Mouse (Mus musculus): ENCODE measurements at regions not wholly inside any gene's neighbourhood (a gene's known extent, or its start where the extent isn't known, plus 50 kb on each side); places are given as distances from the start of the nearest gene placed in this dataset.
A peak's percentile ranks its signal among the peaks of the same experiment; 100 is the strongest.

DNA sequence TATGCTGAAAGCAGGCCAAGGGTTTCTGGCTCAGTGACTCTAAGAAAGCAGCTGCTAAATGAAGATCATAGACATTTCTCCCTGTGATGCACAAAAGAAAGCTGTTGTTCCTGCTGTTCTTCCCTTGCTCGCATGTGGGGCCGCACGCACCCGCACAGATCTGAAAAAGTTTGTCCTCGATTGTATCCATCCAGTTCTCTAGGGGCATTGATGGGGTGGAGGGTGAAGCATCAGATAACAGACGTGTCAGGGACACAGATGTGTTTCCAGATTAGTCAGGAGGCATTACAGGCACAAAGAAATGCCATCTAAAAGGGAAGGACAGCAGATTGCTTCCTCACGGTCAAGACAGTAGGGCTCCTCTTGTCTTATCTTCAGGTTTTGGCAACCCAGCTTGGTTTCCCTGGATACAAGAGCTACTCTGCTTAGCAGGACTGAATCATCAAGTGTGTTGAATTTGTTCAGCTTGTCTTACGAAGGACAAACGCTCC lies 2001.3 kb downstream of the Pcdh9 start:
- peak in 1 of 2 experiments; percentile 7 for DNase-seq

DNA sequence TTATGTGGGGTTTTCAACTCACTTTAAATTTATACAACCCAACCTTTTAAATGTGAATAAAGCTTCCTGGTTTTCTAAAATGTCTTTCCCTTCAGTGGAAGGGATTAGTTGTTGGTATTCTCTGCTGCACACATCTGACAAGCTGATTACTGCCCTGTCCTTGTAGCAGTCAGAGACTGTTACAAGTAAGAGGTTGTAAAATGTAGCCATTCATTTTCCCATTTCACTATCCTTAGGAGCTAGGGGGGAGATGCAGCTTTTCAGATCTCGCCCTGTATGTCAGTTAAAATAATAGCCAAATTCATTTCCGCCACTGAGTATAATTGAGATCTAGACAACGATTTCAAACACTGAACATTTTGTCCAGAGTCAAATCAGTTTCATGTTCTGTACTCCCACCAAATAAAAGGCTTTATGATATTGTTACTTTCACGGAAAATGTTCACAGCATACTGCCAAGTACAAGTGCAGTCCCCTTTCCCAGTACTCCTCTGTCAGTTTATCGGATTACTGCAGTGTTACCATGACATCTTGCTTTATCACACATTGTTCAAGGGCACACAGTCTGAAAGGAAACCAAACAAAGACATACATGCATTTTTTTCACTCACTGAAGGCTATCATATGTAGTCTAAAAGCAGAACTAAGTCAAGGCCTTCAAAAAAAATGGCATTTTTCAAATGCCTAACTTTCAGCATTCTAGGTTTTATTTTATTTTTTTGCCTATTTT lies 2024.4 kb downstream of the Pcdh9 start:
- no peak for DNase-seq

DNA sequence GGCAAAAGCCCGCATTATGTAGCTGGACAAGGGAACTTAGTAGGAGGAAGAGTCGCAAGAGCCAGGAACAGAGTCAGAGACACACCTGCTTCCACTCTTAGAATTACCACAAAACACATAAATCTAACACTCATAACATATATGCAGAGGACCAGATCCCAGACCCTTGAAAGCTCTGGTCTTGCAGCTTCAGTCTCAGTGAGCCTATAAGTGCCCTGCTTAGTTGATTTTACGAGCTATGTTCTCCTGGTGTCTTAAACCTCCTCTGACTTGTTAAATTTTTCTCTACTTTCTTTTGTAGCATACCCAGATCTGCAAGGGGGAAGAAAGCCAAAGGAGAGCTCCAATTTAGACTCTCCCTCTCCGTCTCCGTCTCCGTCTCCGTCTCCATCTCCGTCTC lies 2038.2 kb downstream of the Pcdh9 start:
- no peak for DNase-seq
